Mouse (Mus musculus): ENCODE measurements around the gene Tjap1. TPM values are rescaled to one million over a fixed set of nuclear protein-coding genes. Genes with fewer than 3 reads are reported as not detected.

Gene Tjap1
- 10 to 100 TPM; 23.2 to 28.3 TPM for polyA plus RNA-seq (2017; shearing (Covaris generic))

DNA sequence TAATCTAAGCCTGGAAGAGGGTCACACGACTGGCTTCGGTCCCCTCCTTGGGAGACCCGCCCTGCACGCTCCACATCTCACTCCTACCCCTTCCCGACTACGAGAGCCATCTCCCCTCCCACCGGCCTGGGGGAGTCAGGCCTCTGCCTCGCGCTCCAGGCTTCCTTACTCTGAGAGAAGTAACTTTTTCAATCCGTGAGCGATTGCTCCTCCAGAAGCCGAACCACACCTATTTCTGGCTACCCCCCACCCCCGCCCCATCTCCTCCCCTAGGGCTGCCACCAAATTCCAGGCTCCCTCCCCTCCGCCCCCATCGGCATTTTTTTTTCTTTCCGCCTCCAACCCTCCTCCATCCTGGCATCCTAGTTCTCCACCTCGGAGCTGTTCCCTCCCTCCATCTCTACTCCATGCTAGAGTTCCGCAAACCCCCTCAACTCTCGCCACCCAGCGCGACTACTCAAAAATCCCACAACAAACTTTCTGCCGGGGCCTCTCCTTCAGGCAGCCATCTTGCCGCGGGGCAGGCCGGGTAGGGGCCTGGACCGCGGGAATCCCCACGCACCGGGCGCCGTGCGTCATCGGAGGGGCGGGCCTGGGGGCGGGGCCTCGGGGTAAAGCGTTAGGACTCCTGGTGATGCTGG, at the start of gene Tjap1:
Gene Tjap1 (minus strand): TSS at position 544 of the 641 bp plus-strand sequence.

DNA sequence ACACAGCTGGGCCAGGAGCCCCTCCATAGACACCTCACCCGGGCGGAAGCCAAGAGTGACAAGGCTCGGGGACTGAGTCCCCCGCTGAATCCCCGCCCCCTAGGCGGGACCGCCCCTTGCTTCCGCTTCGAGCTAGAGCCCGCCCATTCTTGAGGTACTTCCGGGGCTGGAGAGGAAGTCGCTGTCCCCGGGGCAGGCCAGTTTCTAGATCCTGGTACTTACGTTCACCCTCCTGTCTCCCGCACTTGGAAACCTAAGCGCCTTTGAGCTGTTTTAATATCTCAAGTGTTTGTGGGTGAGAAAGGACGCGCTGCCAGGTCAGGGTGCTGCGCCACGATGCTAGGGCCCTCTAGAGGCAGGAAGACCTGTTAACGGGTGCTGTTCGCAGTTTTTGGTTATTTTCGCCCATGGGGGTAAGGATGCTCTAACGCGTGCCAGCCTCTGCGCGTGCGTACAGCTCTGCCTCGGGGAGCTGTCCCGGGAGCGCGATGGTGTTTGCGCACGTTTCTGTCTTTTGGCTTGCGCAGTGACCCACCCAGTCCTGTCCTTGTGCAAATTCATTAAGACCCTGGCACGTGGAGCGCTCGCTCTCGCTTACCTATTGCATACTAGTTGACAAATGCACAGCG, 45.2 kb upstream of the Tjap1 start, which contains the start of gene Abcc10:
Gene Abcc10 (minus strand): TSS at position 447 of the 629 bp plus-strand sequence.

DNA sequence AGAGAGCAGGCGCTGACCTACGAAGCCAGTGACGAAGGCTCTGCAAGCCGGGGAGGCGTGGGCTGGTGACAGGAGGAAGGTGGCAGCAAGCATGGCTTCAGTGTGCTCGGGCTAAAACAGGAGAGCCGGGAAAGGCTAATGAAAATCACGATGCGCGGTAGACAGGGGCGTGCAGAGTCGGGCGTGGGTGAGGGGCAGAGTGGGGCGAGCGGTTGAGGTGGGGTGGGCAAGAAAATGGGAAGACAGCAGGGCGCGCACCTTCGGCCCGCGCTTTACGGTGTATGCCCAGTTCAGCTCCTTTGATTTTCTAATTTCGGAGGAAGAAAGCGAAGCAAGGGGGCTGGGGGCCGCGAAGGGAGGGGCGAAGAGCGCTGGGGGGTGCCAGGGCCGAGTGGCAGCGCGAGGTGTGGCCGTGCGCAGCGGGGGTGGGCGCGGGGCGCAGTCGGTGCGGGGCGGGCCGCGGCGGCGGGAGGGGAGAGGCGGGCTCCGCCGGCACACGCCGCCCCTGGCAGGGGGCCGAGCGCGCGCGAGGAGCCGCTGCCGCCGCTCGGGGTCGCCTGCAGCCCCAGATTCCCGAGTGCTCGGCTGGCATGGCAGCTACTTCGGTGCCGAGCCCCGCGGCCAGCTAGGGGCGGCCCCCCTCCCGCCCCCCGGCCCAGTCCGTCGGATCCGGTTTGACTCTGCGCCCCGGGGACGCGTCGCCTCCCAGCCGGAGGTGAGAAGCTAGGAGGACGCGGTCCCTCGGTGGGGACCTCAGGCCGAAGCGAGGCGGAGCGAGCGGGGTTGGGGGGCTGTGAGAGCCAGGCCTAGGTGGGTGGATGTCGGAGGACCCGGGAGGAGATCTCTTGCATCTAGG, 14.8 kb upstream of the Tjap1 start, which contains the start of gene Dlk2:
Gene Dlk2 (plus strand): TSS at position 58 of the 856 bp plus-strand sequence.

DNA sequence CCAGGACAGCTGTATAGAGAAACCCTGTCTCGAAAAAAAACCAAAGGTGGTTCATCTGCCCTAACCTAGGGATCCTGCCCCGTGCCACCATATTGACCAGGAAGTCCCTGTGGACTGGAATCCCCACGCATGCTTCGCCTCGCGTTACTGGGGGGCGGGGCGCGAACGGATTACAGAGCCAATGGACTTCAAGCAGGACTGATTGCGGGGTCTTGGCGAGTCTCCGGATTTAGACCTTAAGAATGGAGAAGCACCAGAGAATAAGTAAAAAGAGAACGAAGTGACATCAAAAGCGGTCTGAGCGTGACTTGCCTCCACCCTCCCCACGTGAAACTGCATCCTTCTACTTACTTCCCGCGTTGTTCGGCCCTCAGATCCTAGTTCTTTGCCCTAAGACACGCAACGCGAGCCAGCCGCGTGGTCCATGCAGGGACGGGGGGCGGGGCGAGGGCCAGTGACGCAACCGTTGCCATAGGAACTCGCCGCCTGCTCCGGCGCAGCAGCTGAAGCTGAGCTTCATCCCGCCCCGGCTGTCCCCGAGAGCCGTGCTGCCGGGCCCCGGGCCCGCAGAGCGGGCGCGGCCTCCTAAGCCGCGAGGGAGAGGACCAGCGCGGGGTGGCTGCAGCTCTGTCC, 29.3 kb downstream of the Tjap1 start, which contains the start of gene Lrrc73:
Gene Lrrc73 (plus strand): TSS at position 80 of the 633 bp plus-strand sequence.

DNA sequence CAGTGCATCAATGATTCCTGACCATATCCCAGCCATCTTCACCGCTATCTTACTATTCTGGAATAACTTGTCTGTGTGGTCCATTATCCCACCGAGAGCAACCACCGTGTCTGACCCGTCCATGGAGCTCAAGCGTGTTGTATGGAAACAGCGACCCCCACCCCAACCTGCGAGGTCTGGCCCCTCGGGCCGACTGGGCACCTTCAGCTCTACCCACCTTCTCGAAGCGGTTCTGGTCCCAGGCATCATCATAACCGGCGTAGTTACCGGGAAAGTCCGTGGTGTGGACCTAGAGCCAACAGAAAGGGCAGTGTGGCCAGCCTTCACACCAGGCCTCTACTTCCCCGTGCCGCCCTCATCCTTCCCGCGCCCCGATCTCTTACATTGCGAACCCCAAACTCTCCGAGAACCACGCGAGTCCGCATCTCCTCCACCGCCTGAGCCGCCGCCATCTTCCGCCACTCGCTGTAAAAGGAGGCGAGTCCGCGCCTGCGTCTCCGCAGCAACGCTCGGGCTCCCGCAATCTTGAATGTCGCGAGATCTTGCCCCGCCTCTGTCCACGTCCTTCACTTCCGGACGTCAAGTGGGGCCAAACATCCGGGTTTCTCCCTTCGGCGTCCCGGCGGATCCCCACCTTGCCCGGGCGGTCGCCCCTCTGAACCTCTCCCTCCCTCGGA, 35.2 kb downstream of the Tjap1 start, which contains the start of the genes Polr1c and Yipf3:
Gene Polr1c (minus strand): TSS at position 543 of the 677 bp plus-strand sequence.
Gene Yipf3 (plus strand): TSS at position 569 of the 677 bp plus-strand sequence.

Other genes starting within 250 kb of the Tjap1 start
- gene Mrps18a, start 172.0 kb downstream of the Tjap1 start, polyA plus RNA-seq (2017; shearing (Covaris generic)): 10 to 100 TPM; 82.4 to 96.8 TPM
- gene Rsph9, start 138.8 kb downstream of the Tjap1 start, polyA plus RNA-seq (2017; shearing (Covaris generic)): 1 to 10 TPM in 1 of 2 experiments, under 1 TPM in 1; 0.45 to 2.1 TPM
- gene Mad2l1bp, start 129.5 kb downstream of the Tjap1 start, polyA plus RNA-seq (2017; shearing (Covaris generic)): 10 to 100 TPM; 53.3 to 59.9 TPM
- gene Gtpbp2, start 122.0 kb downstream of the Tjap1 start, polyA plus RNA-seq (2017; shearing (Covaris generic)): 10 to 100 TPM; 81.7 to 84.5 TPM
- 1 to 10 TPM; 6.2 to 6.3 TPM for gene Polh, start 80.4 kb downstream of the Tjap1 start, polyA plus RNA-seq (2017; shearing (Covaris generic))
- gene Xpo5, start 80.2 kb downstream of the Tjap1 start, polyA plus RNA-seq (2017; shearing (Covaris generic)): 10 to 100 TPM; 33.3 to 33.6 TPM
- 10 to 100 TPM; 39.4 to 64.3 TPM for gene Polr1c, start 35.0 kb downstream of the Tjap1 start, polyA plus RNA-seq (2017; shearing (Covaris generic))
- gene Yipf3, start 34.9 kb downstream of the Tjap1 start, polyA plus RNA-seq (2017; shearing (Covaris generic)): 100 to 1,000 TPM; 171 to 238 TPM
- under 1 TPM; 0.18 to 0.33 TPM for gene Lrrc73, start 29.5 kb downstream of the Tjap1 start, polyA plus RNA-seq (2017; shearing (Covaris generic))
- gene Dlk2, start 14.4 kb upstream of the Tjap1 start, polyA plus RNA-seq (2017; shearing (Covaris generic)): under 1 TPM in 1 of 2 experiments, not detected in 1; 0.14 TPM
- 1 to 10 TPM; 4.2 to 6.3 TPM for gene Abcc10, start 45.3 kb upstream of the Tjap1 start, polyA plus RNA-seq (2017; shearing (Covaris generic))
- 1 to 10 TPM; 5.5 to 8.9 TPM for gene Zfp318, start 100.7 kb upstream of the Tjap1 start, polyA plus RNA-seq (2017; shearing (Covaris generic))
- under 1 TPM in 1 of 2 experiments, not detected in 1; 0.18 TPM for gene Crip3, start 145.9 kb upstream of the Tjap1 start, polyA plus RNA-seq (2017; shearing (Covaris generic))
- gene Slc22a7, start 155.4 kb upstream of the Tjap1 start, polyA plus RNA-seq (2017; shearing (Covaris generic)): not detected
- gene Ttbk1, start 204.6 kb upstream of the Tjap1 start, polyA plus RNA-seq (2017; shearing (Covaris generic)): under 1 TPM; 0.23 to 0.81 TPM
- 1 to 10 TPM; 2.9 to 5.3 TPM for gene Dnph1, start 213.7 kb upstream of the Tjap1 start, polyA plus RNA-seq (2017; shearing (Covaris generic))